Mouse (Mus musculus) kidney, adult 2 months (tissue): Measurements from ENCODE around the gene Scd4. TPM values are rescaled to one million over a fixed set of nuclear protein-coding genes. Genes with fewer than 3 reads are reported as not detected.
A peak's percentile ranks its signal among the peaks of the same experiment; 100 is the strongest.

Source experiments
- DNase-seq: peaks from one replicate; pipeline ENCODE4 v3.0.0; 2021
- H3K27ac ChIP-seq: fragments of 200-500 bp; 2 replicates; pipeline ENCODE4 v1.5.1; 2012; ENCODE audit warnings: low read depth, low read length, control low read depth, inconsistent platforms; ENCODE audit not compliant: insufficient read depth
- H3K27me3 ChIP-seq: fragments of 200-500 bp; replicated peaks from 2 replicates; pipeline ENCODE4 v1.6.1; 2012; ENCODE audit warnings: mild to moderate bottlenecking, moderate library complexity, low read length, inconsistent platforms; ENCODE audit not compliant: control insufficient read depth, insufficient read depth
- H3K36me3 ChIP-seq: fragments of 200-500 bp; 2 replicates; pipeline ENCODE4 v1.6.1; 2012; ENCODE audit warnings: mild to moderate bottlenecking, moderate library complexity, low read length, inconsistent platforms; ENCODE audit not compliant: control insufficient read depth, insufficient read depth
- H3K4me1 ChIP-seq: fragments of 200-500 bp; 2 replicates; pipeline ENCODE4 v1.6.1; 2011; ENCODE audit warnings: low read length; ENCODE audit not compliant: control insufficient read depth, insufficient read depth
- H3K4me3 ChIP-seq: fragments of 200-500 bp; 2 replicates; pipeline ENCODE4 v1.5.1; 2011; ENCODE audit warnings: mild to moderate bottlenecking, low read depth, low read length, control low read depth; ENCODE audit not compliant: insufficient read depth
- CTCF ChIP-seq: fragments of 200-500 bp; conservative IDR thresholded peaks from 2 replicates; pipeline ENCODE4 v1.5.1; 2011; ENCODE audit warnings: low read depth, mild to moderate bottlenecking, control low read depth, low read length, moderate library complexity, mixed read lengths; ENCODE audit not compliant: insufficient read depth, insufficient read length
- POLR2A ChIP-seq: fragments of 200-500 bp; IDR thresholded peaks from one replicate; pipeline ENCODE4 v1.6.1; 2011; ENCODE audit warnings: low read depth, low read length, control low read depth
- WGBS: fragments of 180-500 bp; shearing (Covaris S2); methylation state at CpG from one replicate; pipeline ENCODE4 v1.1.7; 2018; 5-methylcytosine and 5-hydroxymethylcytosine counted together
- polyA plus RNA-seq: library from polyadenylated mRNA; depleted of rRNA; stranded (reverse); fragments of >200 nt; gene quantifications from 2 replicates; pipeline ENCODE4 v1.2.3, GENCODE M21; 2012

The Scd4 gene
- polyA plus RNA-seq, 1 experiment, result 0.23 TPM

DNA sequence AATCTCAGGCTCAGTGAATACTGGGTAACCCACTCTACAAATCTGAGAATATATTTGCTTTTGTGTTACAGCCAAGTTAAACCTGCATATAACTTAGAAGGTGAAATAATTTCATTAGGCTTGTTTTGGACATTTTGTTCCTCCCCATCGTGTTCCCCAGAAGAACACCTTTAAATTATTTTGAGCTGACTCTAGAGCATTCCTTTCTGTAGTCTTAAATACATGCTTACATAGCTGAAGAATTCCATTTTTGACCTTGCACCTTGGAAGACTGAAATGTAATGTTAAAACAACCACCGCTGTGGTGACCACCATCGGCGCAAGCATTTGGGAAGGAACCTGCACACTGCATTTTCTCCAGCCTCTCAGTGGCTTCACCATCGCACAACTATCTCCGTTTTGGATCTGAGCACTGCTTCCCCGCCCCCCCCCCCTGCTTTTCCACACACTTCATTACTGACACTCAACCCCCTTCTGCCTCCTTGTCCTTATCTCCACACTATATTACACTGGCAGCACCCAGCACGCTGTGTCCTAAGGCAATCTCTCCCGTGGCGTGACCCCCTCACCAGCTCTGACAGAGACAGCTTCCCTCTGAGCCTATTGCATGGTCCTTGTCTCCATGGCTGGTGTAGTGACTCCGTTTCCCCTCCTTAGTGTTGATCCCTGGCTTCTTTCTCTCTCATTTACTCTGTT is 45.3 kb upstream of the Scd4 start:
- Histone ChIP-seq H3K27me3 (no peaks in the 10 kb centered on the region), H3K27ac (no peak overlapping the region), H3K4me3 (no peak overlapping the region), H3K4me1 (peaks cover 9% of the 10 kb centered on the region; the same call in 1 of the 2 replicates), H3K36me3 (no peaks in the 10 kb centered on the region)
- TF ChIP-seq POLR2A, result no peak
- no peak for TF ChIP-seq CTCF
- 65% methylated on average over 11 of the region's 11 CpGs for WGBS
- no peak for DNase-seq

DNA sequence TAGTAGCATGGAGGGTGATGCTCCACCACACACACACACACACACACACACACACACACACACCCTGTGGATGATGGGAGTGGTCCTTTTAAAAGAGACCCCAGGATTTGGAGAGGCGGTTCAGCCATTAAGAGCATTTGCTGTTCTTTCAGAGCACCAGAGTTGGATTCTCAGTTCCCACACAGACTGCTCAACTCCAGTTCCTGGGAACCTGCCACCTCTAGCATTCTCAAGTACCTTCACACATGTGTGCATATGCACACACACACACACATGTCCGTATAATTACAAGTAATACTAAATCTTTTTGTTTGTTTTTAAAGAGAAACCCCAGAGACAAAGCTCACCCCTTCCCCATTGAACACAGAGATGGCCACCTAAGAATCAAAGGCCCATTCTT is 40.8 kb upstream of the Scd4 start:
- WGBS, result 94% methylated on average over 2 of the region's 2 CpGs
- TF ChIP-seq POLR2A (no peak), CTCF (no peak)
- H3K4me1 ChIP-seq, result 0 out of 2 replicates have a peak, but pooled peaks cover 6% of the 10 kb centered on the region
- no peaks in the 10 kb centered on the region for H3K36me3 ChIP-seq
- H3K27ac ChIP-seq, result no peak overlapping the region
- H3K27me3 ChIP-seq, result no peaks in the 10 kb centered on the region
- no peak overlapping the region for H3K4me3 ChIP-seq
- no peak for DNase-seq

DNA sequence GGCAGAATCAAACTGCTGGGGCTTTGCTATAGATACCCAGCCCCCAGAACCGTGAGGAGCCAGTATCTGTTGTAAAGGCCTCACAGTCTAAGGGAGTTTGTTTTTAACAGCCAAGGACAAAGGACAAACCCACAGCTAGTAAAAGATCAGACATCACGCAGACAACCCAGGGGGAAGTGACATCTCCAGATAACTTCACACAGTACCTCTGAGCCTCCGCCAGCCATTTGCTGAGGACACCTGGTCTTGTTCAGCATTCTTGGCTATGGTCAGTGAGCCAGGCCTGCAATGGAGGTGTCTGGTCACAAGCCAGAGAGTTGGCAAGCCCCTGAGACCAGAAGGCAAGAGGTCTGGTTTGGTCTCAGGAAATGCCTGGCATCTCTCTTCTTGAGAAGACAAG is 40.4 kb upstream of the Scd4 start:
- H3K27ac ChIP-seq, result no peak overlapping the region
- TF ChIP-seq CTCF, result no peak
- TF ChIP-seq POLR2A, result no peak
- 87% methylated on average over 3 of the region's 3 CpGs for WGBS

DNA sequence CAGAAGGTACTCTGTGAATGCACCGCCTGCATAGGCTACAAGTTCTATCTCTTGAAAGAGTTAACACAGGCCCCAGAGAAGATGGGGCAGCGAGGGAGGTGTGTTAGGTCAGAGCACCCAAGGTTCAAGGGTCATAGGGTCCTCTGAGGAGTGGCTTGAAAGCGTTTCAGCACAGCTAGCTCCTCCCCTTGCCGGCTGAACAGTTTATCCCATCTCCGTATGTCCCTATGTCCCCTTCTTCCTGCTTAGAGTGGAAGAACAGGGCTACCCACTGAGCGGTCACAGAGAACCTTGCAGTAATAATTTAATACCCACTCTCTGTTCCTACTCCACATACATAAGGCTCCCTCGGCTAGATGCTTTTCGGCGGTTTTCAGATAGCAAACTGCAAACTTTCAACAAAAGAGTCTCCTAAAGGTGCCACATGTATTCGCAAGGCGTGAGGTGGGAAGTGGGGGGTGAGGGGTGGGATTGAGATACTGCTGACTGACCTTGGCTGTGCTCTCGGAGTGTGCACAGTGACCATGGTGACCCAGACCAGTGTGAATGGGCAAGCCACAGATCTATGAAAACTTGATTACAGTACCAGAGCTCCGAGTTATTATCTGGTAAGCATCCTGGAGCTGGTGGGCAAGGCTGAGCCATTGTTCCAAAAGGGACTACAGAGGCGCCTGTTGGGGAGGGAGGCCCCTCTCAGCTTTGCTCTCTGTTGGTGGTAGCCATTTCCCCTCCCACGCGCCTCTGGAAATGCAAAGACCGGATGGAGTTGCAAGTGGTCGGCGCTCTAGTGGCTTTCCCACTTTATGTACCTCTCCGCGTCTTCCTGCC is 39.7 kb upstream of the Scd4 start, which contains the start of gene Scd2:
Gene Scd2 (plus strand): TSS at position 734 of the 828 bp plus-strand sequence.
- Histone ChIP-seq H3K27me3 (no peaks in the 10 kb centered on the region), H3K27ac (peak within 1 kb of the TSS; percentile 83), H3K4me1 (peaks cover 7% of the 10 kb centered on the region; the same call in 1 of the 2 replicates), H3K36me3 (no peaks in the 10 kb centered on the region), H3K4me3 (peak within 1 kb of the TSS; percentile 74)
- WGBS, result 12% methylated on average over 21 of the region's 21 CpGs
- TF ChIP-seq CTCF (no peak), POLR2A (no peak)
- DNase-seq, result no peak

More for the DNA sequence above, 40.4 kb upstream of the Scd4 start:
- DNase-seq, result no peak
- peaks cover 7% of the 10 kb centered on the region; the same call in 1 of the 2 replicates for H3K4me1 ChIP-seq
- H3K27me3 ChIP-seq, result no peaks in the 10 kb centered on the region
- no peak overlapping the region for H3K4me3 ChIP-seq
- no peaks in the 10 kb centered on the region for H3K36me3 ChIP-seq

DNA sequence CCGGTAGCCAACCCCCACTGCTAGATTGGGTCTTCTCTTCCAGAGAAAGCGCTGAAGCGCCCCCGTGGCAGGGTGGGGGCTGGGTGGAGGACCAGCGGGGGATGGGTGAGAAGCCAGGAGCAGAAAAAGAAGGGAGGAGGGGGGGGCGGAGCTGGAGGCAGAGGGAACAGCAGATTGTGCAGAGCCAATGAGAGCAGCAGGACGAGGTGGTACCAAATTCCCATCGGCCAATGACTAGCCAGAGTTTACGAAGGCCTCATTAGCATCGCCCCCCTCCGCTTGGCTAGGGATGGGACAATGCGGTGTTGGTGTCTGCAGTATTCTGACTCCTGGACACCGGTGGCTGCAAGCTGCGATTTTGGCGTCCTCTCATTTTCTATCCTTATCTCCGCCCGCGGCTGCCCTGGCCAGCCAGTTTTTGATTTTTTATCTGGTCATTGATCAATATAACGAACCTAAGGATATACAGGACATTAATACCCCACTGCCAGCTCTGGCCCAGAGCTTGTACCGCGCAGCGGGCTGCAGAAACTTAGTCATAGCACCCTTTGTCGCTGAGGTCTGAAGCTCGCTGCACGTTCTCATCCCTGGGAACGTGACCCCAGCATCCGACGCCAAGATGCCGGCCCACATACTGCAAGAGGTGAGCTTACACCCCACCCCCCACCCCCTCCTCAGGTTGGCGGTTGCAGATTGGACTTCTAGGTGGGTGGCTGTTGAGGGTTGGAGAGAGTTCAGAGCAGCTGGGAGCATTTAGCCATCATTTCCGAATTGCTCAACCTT is 38.9 kb upstream of the Scd4 start:
- DNase-seq, result peak; percentile 93
- H3K4me1 ChIP-seq, result peaks cover 7% of the 10 kb centered on the region; the same call in 1 of the 2 replicates
- no peaks in the 10 kb centered on the region for H3K36me3 ChIP-seq
- peak; percentile 66 for TF ChIP-seq POLR2A
- TF ChIP-seq CTCF, result no peak
- peak overlapping the region; percentile 74 for H3K4me3 ChIP-seq
- H3K27me3 ChIP-seq, result no peaks in the 10 kb centered on the region
- peak overlapping the region; percentile 83 for H3K27ac ChIP-seq
- under 1% methylated on average over 30 of the region's 31 CpGs for WGBS

DNA sequence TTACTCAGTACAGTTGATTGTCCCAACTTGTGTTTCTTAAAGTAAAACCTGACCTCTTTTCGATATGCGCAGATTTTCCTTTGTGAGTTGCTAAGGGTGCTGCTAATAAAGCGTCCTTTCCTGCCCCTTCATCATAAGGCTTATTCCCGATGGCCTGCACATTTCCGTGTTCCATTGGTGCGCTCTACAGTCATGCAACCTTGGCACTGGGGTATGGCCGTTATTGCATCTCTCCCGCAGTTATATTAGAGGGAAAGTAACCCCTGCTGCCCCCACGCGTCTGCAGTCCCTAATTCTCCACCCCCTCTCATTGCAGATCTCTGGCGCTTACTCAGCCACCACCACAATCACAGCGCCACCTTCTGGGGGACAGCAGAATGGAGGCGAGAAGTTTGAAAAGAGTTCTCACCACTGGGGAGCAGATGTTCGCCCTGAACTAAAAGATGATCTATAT is 38.3 kb upstream of the Scd4 start:
- under 1% methylated on average over 14 of the region's 14 CpGs for WGBS
- no peaks in the 10 kb centered on the region for H3K27me3 ChIP-seq
- peak overlapping the region; percentile 79 for H3K27ac ChIP-seq
- H3K4me3 ChIP-seq, result peak overlapping the region; percentile 74
- TF ChIP-seq POLR2A (no peak), CTCF (peak; percentile 83)
- no peaks in the 10 kb centered on the region for H3K36me3 ChIP-seq
- H3K4me1 ChIP-seq, result peaks cover 7% of the 10 kb centered on the region; the same call in 1 of the 2 replicates
- DNase-seq, result peak; percentile 87

DNA sequence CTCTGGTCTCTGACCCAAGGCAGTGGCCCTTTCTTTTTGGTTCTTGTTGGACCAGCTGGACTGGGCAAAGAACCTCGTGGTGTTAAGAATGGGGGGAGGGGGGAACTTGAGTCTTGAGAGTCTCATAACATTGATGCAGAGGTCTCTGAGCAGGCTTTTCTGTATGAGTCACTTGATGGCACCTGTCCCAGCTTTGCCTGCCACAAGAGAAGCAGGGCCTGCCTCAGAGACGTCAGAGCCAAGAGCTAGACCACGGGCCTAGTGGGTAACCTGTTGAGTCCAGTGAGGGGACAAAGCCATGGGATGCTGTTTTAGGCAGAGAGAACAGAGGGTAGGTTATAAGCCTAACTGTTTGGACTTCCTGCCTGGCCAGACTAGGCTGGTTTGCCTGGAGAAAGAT is 37.6 kb upstream of the Scd4 start:
- peak overlapping the region; percentile 74 for H3K4me3 ChIP-seq
- no peaks in the 10 kb centered on the region for H3K27me3 ChIP-seq
- no peak overlapping the region for H3K27ac ChIP-seq
- H3K36me3 ChIP-seq, result no peaks in the 10 kb centered on the region
- TF ChIP-seq POLR2A (no peak), CTCF (no peak)
- no peak for DNase-seq
- WGBS, result 6% methylated on average over 3 of the region's 3 CpGs
- H3K4me1 ChIP-seq, result peaks cover 7% of the 10 kb centered on the region; the same call in 1 of the 2 replicates
